Mouse (Mus musculus) kidney, postnatal 10 days (tissue): ENCODE results near the gene Cfap97.
"Not testable (repeated sequence)": the region's sequence is repeated elsewhere in the genome, so short reads cannot be mapped to it uniquely, and the experiment has no call there.

Source experiments
- DNase-seq: peaks from one replicate; pipeline ENCODE4 v3.0.0; 2021; ENCODE audit warnings: mixed read lengths

Gene Cfap97

DNA sequence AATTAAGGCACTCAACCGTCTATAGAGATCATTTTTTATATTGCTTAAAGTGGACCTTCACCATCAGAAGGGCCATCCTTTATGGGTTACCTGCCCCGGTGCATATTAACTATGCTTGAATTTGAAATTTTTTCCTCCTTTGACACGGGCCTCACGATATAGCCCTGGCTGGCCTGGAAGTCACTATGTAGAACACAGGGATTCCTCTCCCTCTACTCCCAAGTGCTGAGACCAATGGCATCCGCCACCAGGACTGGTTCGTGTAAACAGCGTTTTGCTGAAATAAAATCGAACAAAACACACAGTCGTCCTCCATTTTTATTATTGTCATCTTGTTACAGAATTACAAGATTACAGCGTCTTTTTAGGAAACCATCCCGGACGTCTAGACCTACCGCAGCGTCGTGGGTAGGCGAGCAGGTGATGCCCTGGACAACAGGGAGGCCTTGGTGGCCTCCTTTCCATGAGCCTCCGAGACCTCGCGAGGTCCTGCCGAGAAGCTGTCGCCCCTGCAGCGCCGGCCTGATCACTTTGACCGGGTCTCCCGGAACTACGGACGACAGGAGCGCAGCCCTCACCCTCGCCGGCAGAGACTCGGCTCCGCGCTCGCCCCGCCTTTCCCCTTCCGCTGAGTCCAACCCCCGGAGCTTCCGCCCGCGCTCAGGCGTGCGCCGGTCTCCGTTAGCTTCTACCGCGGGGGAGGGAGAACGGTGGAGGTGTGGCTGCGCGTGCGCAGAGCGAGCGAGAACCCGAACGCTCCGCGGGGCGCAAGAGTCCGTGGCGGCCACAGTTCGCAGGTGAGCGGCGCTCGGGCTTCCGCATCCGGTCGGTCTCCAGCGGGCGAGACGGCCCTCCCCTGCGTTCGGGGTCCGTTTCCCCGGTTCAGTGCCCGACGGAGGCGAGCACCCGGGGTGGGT, 11.6 kb downstream of the Cfap97 start:
- DNase-seq: peak; percentile 97

- DNase-seq: no peak
Measured at GRCm38 (mm10) chr8:46163870-46164190, 12.3 kb downstream of the Cfap97 start.

GRCm38 (mm10) chr8:46173651-46174050, 22.1 kb downstream of the Cfap97 start:
- DNase-seq: no peak

GRCm38 (mm10) chr8:46180136-46180535, 28.6 kb downstream of the Cfap97 start:
- DNase-seq: no peak

DNA sequence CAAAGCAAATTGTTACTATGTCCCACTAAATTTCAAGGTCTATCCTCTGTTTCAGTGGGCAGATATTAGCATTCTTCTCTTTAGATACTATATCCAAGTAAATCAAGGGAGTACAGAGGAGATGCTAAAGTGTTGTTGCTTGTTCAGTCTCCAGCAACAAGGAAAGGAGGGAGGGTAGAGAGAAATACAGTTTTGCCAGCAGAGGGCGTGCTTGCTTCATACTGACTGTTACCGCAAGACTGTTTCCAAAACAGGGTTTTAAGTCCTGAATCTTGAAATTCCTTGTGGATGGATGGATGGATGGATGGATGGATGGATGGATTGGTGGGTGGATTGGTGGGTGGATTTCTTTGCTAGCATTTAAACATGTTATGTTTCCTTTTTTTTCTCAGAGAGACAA, 33.8 kb downstream of the Cfap97 start:
- DNase-seq: peak; percentile 80

- no peak for DNase-seq
Measured at GRCm38 (mm10) chr8:46193100-46193499, 41.5 kb downstream of the Cfap97 start.

GRCm38 (mm10) chr8:46196877-46197276, 45.3 kb downstream of the Cfap97 start:
- DNase-seq: no peak

- DNase-seq: no peak
Measured at GRCm38 (mm10) chr8:46197673-46198072, 46.1 kb downstream of the Cfap97 start.

DNA sequence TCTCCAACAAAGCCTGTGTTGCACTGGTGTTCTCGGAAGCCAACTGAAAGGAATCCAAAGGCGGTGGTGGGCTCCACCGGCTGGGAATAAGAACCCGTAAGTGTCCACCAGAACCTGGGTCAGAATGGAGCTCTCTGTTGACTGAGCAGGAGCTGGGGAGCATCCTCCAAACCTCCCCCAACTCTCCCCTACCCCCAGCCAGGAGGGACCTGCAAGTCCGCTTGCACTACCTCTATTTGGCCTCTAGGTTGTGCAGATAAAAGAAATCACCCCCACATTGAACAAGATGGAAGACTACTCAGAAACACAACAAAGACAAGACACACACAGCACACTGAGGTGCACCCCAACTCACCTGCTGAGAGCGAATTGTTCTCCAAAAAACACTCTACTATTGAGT, 50.8 kb downstream of the Cfap97 start:
- no peak for DNase-seq

DNA sequence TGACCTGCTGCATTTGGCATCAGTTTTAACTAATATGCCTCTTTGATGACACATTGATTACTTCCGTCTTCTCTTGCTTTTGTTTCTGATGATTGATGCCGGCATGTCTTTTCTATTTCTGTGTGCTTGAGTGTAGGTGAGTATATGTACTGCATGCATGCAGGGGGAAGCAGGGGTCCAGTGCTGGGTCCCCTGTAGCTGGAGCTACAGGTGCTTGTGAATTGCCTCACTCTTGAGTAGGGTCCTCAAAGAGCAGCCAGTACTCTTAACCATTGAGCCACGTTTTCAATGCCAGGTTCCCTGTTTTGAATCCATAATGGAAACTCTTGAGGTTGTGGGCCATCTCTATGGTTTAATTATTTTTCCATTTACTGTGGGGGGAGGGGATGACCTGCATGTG, 52.7 kb downstream of the Cfap97 start:
- no peak for DNase-seq

DNA sequence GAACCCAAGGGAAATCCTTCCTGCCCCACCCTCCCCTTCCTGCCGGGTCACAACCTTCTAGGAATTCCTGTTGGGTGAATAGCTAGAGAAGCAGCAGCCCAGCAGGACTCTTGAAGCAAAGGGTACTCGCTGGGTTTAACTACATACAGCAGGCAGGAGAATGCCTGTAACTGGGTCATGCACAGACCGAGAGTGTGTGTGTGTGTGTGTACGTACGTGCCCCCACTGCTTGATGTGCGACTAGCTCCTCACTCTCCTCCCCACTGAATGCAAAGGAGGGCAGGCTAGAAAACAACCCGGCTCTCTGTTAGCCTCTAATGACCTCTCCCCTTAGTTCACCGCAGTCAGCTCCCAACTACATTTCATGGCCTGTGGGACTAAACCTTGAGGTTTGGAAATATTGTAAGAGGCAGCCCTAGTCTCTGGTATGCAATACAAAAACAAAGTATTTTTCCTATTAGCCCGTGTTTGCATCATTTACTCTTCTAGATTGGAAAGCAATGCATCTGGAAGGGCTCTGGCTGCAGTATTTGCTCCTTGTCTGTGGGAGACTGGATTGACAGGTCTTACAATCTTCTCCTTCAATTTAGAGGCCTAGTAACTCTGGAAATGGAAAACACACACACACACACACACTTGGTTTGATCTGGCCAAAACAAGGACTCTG, 53.5 kb downstream of the Cfap97 start:
- DNase-seq: no peak

DNA sequence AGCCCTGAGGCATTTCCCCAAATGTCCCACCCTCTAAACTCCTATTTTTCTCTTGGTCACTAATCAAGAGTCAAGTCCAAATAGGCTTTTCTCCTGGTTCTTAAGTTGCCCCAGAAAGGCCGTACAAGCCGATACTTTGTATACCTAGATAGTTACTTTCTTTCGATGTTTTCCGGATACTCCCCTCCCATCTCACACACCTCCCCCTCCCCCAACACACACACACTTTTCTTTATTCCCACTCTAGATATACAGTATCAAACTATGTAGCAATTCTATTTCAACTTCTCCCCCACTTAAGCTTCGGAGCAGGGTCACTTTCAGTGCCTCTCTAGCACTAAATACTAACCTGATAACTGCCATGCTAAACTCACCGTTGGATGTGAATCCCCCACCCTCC, 54.5 kb downstream of the Cfap97 start:
- DNase-seq: no peak

DNA sequence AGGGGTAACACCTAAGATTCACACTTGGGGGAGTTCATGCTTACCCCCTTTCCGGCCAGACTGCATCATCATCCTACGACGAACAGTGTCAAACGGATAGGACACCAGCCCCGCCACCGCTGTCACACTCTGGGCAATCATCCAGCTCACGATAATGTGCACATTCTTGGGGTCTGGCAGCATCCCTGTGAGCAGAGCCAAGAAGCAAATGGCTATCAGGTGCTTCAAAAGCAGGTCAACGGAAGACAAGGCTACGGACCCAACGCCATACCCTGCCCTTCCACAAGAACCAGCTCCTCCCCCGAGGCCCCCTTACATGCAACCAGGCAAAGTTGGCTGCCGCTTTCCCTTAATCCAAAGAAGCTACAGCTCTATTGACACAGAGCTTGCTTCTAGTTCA, 56.8 kb downstream of the Cfap97 start:
- DNase-seq: peak; percentile 57

GRCm38 (mm10) chr8:46209057-46209456, 57.5 kb downstream of the Cfap97 start:
- DNase-seq: peak; percentile 26

- DNase-seq: peak; percentile 98
Measured at GRCm38 (mm10) chr8:46210404-46211315, 59.1 kb downstream of the Cfap97 start, which contains the start of gene Slc25a4. Slc25a4 (minus strand) TSS chr8:46211284.

GRCm38 (mm10) chr8:46211611-46212071, 60.1 kb downstream of the Cfap97 start:
- DNase-seq: peak; percentile 71

DNA sequence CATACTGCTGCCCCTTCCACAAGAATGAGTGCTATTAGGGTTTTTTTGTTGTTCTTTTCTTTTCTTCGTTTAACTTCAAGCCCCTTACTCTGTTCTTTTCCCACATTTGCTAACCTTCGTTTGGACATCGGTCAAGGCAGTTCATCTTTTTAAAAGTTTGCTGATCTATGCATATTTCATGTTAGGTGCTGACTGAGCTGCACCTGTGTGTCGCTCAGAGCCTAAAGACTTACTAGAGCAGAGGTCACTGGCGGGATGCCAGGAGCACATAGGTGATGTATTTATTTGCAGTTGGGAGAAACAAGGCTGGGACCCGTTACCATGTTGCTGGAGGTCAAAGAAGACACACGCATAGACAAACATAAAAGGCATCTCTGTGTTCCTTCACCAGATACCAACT, 60.6 kb downstream of the Cfap97 start:
- peak; percentile 83 for DNase-seq

DNA sequence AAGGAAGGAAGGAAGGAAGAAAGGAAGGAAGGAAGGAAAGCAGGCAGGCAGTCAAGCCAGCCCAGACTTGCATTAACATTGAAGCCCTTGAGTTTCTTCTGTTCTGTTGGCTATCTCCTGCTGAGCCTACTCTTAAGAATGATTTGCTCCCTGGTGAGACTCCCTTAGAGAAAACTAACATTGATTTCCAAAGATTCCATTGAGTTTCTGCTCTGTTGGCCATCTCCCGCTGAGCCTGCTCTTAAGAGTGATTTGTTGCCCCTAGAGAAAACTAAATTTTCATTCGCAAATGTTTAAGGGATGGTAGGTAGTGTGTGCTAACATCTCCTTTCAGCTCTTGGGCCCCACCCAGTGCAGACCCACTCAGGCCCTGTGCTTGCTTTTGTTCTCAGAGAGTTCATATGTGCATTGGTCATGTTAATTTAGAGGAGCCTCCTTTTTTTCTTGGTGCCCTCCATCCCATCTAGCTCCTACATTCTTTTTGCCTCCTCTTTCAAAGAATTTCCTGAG, 62.5 kb downstream of the Cfap97 start:
- no peak for DNase-seq

- DNase-seq: peak; percentile 79
Measured at GRCm38 (mm10) chr8:46216838-46217237, 65.3 kb downstream of the Cfap97 start.

DNA sequence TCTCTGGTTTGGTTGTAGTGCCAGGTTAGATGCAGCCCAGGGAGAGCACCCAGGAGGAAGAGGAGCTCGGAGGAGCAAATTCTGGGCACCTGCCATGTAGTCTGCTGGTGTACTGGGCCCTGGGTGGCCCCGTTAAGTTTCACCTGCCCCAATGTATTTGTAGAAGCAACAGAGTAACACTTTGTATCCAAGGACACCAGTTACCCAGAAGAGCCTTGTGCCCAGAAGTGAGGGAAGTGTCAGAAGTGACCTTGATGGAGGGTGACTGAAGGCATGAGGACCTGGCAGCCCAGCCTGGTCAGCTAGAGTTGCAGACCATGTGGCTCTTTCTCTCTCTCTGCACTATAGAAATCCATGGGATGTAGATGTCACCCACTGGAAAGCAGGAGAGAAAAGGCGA, 69.0 kb downstream of the Cfap97 start:
- no peak for DNase-seq

DNA sequence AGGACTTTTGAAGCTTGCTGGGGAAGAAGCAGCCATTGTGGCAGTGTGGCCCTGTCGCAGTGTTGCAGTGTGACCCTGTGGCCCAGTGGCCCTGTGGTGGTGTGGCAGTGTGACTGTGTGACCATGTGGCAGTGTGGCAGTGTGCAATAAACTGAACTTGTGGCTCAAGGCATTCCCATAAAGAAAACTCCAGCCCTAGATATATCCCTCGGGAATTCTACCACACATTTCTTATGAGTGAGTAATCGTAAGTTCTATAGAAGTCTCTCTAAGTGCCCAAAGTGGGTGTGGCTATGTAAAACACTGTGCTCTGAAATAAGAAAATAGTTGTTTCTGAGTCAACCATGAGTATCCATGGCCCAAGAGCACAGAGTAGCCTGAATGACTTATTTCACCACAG, 73.9 kb downstream of the Cfap97 start:
- DNase-seq: no peak

- no peak for DNase-seq
Measured at GRCm38 (mm10) chr8:46226622-46227021, 75.1 kb downstream of the Cfap97 start.

DNA sequence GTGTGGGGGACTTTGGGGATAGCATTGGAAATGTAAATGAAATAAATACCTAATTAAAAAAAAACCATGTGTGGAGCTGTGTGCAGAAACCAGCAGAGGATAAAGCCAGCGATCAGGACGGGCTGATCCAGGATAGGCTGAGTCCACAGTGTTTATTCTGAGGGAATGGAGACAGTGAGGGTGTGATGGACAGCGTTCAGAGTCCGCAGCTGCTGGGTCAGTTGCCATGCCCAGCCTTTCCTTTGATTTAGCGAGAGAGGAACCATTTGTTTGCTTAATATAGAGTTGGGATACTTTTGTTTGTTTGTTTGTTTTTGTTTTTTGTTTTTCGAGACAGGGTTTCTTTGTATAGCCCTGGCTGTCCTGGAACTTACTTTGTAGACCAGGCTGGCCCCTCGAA, 80.4 kb downstream of the Cfap97 start:
- DNase-seq: not testable (repeated sequence)
